Mouse (Mus musculus) midbrain, embryonic 16.5 days (tissue): ENCODE data around the gene Lmf2. TPM values are rescaled to one million over a fixed set of nuclear protein-coding genes. Genes with fewer than 3 reads are reported as not detected.

Source experiments
- microRNA-seq: library from miRNA; unstranded; fragments of <30 nt; microRNA quantifications from one replicate; pipeline ENCODE4, GENCODE M21; 2017
- polyA plus RNA-seq: library from polyadenylated mRNA; unstranded; fragments of >200 nt; fragmentation: Nextera tagmentation; extraction: Ambion mirVana; gene quantifications from 2 replicates; pipeline ENCODE4 v1.2.1, GENCODE M21; 2015

The Lmf2 gene
- polyA plus RNA-seq, 1 experiment from 2014 or later: 34.9 TPM

Small RNAs within 50 kb of the gene (microRNA-seq; reads per million reads assigned to microRNA genes)
- gene Mir6959: 1.0 reads per million

Other genes with a start within 250 kb of the Lmf2 start
- 18.5 and 19.1 TPM in 2 replicates for gene Tubgcp6, start 232.5 kb downstream of the Lmf2 start, polyA plus RNA-seq
- gene Hdac10, start 227.0 kb downstream of the Lmf2 start, polyA plus RNA-seq: 30.6 and 31.0 TPM in 2 replicates
- gene Mapk12, start 215.0 kb downstream of the Lmf2 start, polyA plus RNA-seq: 3.0 and 4.4 TPM in 2 replicates
- 29.0 and 32.6 TPM in 2 replicates for gene Mapk11, start 206.0 kb downstream of the Lmf2 start, polyA plus RNA-seq
- 90.1 and 92.1 TPM in 2 replicates for gene Plxnb2, start 174.9 kb downstream of the Lmf2 start, polyA plus RNA-seq
- 120 and 124 TPM in 2 replicates for gene Dennd6b, start 159.2 kb downstream of the Lmf2 start, polyA plus RNA-seq
- gene Ppp6r2, start 144.1 kb downstream of the Lmf2 start, polyA plus RNA-seq: 76.7 and 82.0 TPM in 2 replicates
- 92.9 and 101 TPM in 2 replicates for gene Sbf1, start 40.3 kb downstream of the Lmf2 start, polyA plus RNA-seq
- gene Adm2, start 32.9 kb downstream of the Lmf2 start, polyA plus RNA-seq: not detected in 2 replicates
- not detected in 2 replicates for gene Miox, start 21.3 kb downstream of the Lmf2 start, polyA plus RNA-seq
- 116 and 117 TPM in 2 replicates for gene Ncaph2, start 60 bp upstream of the Lmf2 start, polyA plus RNA-seq
- 11.8 and 16.4 TPM in 2 replicates for gene Sco2, start 18.2 kb upstream of the Lmf2 start, polyA plus RNA-seq
- 1.9 and 3.0 TPM in 2 replicates for gene Tymp, start 21.4 kb upstream of the Lmf2 start, polyA plus RNA-seq
- gene Odf3b, start 23.6 kb upstream of the Lmf2 start, polyA plus RNA-seq: 4.8 and 5.5 TPM in 2 replicates
- gene Klhdc7b, start 29.3 kb upstream of the Lmf2 start, polyA plus RNA-seq: 0.05 and 0.06 TPM in 2 replicates
- not detected in 2 replicates for gene Syce3, start 54.8 kb upstream of the Lmf2 start, polyA plus RNA-seq
- gene Cpt1b, start 70.2 kb upstream of the Lmf2 start, polyA plus RNA-seq: 0.96 and 1.2 TPM in 2 replicates
- gene C730034F03Rik, start 73.9 kb upstream of the Lmf2 start, polyA plus RNA-seq: 6.5 and 7.3 TPM in 2 replicates
- not detected in 2 replicates for gene Gm44502, start 74.0 kb upstream of the Lmf2 start, polyA plus RNA-seq
- gene Chkb, start 74.2 kb upstream of the Lmf2 start, polyA plus RNA-seq: 88.3 and 95.2 TPM in 2 replicates
- 84.4 and 86.4 TPM in 2 replicates for gene Mapk8ip2, start 98.3 kb upstream of the Lmf2 start, polyA plus RNA-seq
- gene Arsa, start 121.8 kb upstream of the Lmf2 start, polyA plus RNA-seq: 32.6 and 37.6 TPM in 2 replicates
- gene Shank3, start 144.0 kb upstream of the Lmf2 start, polyA plus RNA-seq: 12.0 and 16.7 TPM in 2 replicates
- gene Acr, start 212.7 kb upstream of the Lmf2 start, polyA plus RNA-seq: 1.6 and 1.8 TPM in 2 replicates
- 82.1 and 95.5 TPM in 2 replicates for gene Rabl2, start 236.3 kb upstream of the Lmf2 start, polyA plus RNA-seq